Mouse (Mus musculus): ENCODE data around the gene Btg1-ps1.
"Not testable (repeated sequence)": the region's sequence is repeated elsewhere in the genome, so short reads cannot be mapped to it uniquely, and the experiment has no call there.

Btg1-ps1 gene

GRCm38 (mm10) chrX:38018597-38018996 lies at the start of gene Btg1-ps1:
Gene Btg1-ps1 (minus strand): TSS chrX:38018815.
- not testable (repeated sequence) for DNase-seq (ENCODE audit: low spot score)

GRCm38 (mm10) chrX:38066175-38066574 lies 47.6 kb upstream of the Btg1-ps1 start, which contains the start of gene Rhox10:
Gene Rhox10 (plus strand): TSS chrX:38066475.
- DNase-seq (ENCODE audit: low spot score) = no peak

- no peak for DNase-seq (ENCODE audit: low spot score)
Measured at GRCm38 (mm10) chrX:38061544-38061943, 42.9 kb upstream of the Btg1-ps1 start.

- DNase-seq (ENCODE audit: low spot score) = not testable (repeated sequence)
Measured at GRCm38 (mm10) chrX:38043014-38043413, 24.4 kb upstream of the Btg1-ps1 start, which contains the start of gene Btg1-ps2. Gene Btg1-ps2 (minus strand): TSS chrX:38043114.

- DNase-seq (ENCODE audit: low spot score) = no peak
Measured at GRCm38 (mm10) chrX:38039666-38040065, 21.1 kb upstream of the Btg1-ps1 start.

- DNase-seq (ENCODE audit: low spot score) = no peak
Measured at GRCm38 (mm10) chrX:38033841-38034240, 15.2 kb upstream of the Btg1-ps1 start.

- DNase-seq (ENCODE audit: low spot score) = no peak
Measured at GRCm38 (mm10) chrX:38008756-38009155, 9.9 kb downstream of the Btg1-ps1 start.
